Mouse (Mus musculus): Measurements from ENCODE around the gene Id2. TPM values are rescaled to one million over a fixed set of nuclear protein-coding genes. Genes with fewer than 3 reads are reported as not detected.

The Id2 gene
- polyA plus RNA-seq, 1 experiment, result 88.2 TPM

- Histone ChIP-seq H3K4me1 (ENCODE audit: control insufficient read depth, insufficient read depth, insufficient read length, low read length) (peaks cover 23% of the 10 kb centered on the region; the same call in 1 of the 2 replicates), H3K27ac (ENCODE audit: insufficient read depth, low read depth, low read length) (no peak overlapping the region), H3K4me3 (ENCODE audit: low read depth, low read length) (no peak overlapping the region), H3K27me3 (ENCODE audit: control insufficient read depth, insufficient read depth, low read length) (no peaks in the 10 kb centered on the region), H3K36me3 (ENCODE audit: control insufficient read depth, insufficient read depth, low read length) (no peaks in the 10 kb centered on the region)
- no peak for TF ChIP-seq POLR2A (IDR thresholded peaks at IDR 0.05; ENCODE audit: low read depth, low read length)
- TF ChIP-seq CTCF (IDR thresholded peaks at IDR 0.05; ENCODE audit: extremely low read depth, insufficient read length, insufficient replicate concordance, low read depth, low read length), result no peak
- WGBS, result 63% methylated on average over 4 of the region's 4 CpGs
Observed at GRCm38 (mm10) chr12:25138616-25139015, 41.7 kb upstream of the Id2 start.

DNA sequence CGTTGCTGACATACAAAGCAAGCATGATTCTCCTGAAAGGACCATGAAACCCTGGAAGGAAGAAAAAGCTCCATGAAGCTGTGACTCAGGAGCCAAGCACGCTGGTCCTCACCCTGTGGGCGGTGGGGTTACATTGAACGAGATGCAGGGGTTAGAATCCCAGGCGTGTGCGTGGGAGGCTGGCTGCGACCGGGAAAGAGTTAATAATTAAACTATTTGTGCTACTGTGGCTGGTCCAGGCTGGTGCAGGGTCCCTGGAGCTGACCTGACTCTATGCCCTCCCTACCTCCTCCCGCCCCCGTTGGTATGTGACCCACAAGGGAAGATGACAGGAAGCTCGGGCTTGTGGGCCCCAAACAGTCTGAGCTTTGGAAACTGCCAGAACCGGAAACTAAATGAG lies 35.1 kb upstream of the Id2 start:
- Histone ChIP-seq H3K27me3 (ENCODE audit: control insufficient read depth, insufficient read depth, low read length) (no peaks in the 10 kb centered on the region), H3K36me3 (ENCODE audit: control insufficient read depth, insufficient read depth, low read length) (no peaks in the 10 kb centered on the region), H3K27ac (ENCODE audit: insufficient read depth, low read depth, low read length) (no peak overlapping the region), H3K4me1 (ENCODE audit: control insufficient read depth, insufficient read depth, insufficient read length, low read length) (0 out of 2 replicates have a peak, but pooled peaks cover 2% of the 10 kb centered on the region), H3K4me3 (ENCODE audit: low read depth, low read length) (no peak overlapping the region)
- TF ChIP-seq POLR2A (IDR thresholded peaks at IDR 0.05; ENCODE audit: low read depth, low read length) (no peak), CTCF (IDR thresholded peaks at IDR 0.05; ENCODE audit: extremely low read depth, insufficient read length, insufficient replicate concordance, low read depth, low read length) (no peak)
- 24% methylated on average over 12 of the region's 12 CpGs for WGBS

- H3K27me3 ChIP-seq (ENCODE audit: control insufficient read depth, insufficient read depth, low read length), result no peaks in the 10 kb centered on the region
- 41% methylated on average over 4 of the region's 4 CpGs for WGBS
- no peaks in the 10 kb centered on the region for H3K36me3 ChIP-seq (ENCODE audit: control insufficient read depth, insufficient read depth, low read length)
- no peak overlapping the region for H3K4me3 ChIP-seq (ENCODE audit: low read depth, low read length)
- 0 out of 2 replicates have a peak, but pooled peaks cover 2% of the 10 kb centered on the region for H3K4me1 ChIP-seq (ENCODE audit: control insufficient read depth, insufficient read depth, insufficient read length, low read length)
- H3K27ac ChIP-seq (ENCODE audit: insufficient read depth, low read depth, low read length), result no peak overlapping the region
- TF ChIP-seq POLR2A (IDR thresholded peaks at IDR 0.05; ENCODE audit: low read depth, low read length), result no peak
- no peak for TF ChIP-seq CTCF (IDR thresholded peaks at IDR 0.05; ENCODE audit: extremely low read depth, insufficient read length, insufficient replicate concordance, low read depth, low read length)
Observed at GRCm38 (mm10) chr12:25127629-25128028, 30.7 kb upstream of the Id2 start.

GRCm38 (mm10) chr12:25126228-25126627 lies 29.3 kb upstream of the Id2 start:
- no peaks in the 10 kb centered on the region for H3K27me3 ChIP-seq (ENCODE audit: control insufficient read depth, insufficient read depth, low read length)
- no peaks in the 10 kb centered on the region for H3K36me3 ChIP-seq (ENCODE audit: control insufficient read depth, insufficient read depth, low read length)
- 85% methylated on average over 5 of the region's 5 CpGs for WGBS
- H3K4me3 ChIP-seq (ENCODE audit: low read depth, low read length), result no peak overlapping the region
- TF ChIP-seq POLR2A (IDR thresholded peaks at IDR 0.05; ENCODE audit: low read depth, low read length) (no peak), CTCF (IDR thresholded peaks at IDR 0.05; ENCODE audit: extremely low read depth, insufficient read length, insufficient replicate concordance, low read depth, low read length) (no peak)
- 0 out of 2 replicates have a peak, but pooled peaks cover 2% of the 10 kb centered on the region for H3K4me1 ChIP-seq (ENCODE audit: control insufficient read depth, insufficient read depth, insufficient read length, low read length)
- no peak overlapping the region for H3K27ac ChIP-seq (ENCODE audit: insufficient read depth, low read depth, low read length)

- H3K27me3 ChIP-seq (ENCODE audit: control insufficient read depth, insufficient read depth, low read length), result no peaks in the 10 kb centered on the region
- H3K4me3 ChIP-seq (ENCODE audit: low read depth, low read length), result no peak overlapping the region
- TF ChIP-seq CTCF (IDR thresholded peaks at IDR 0.05; ENCODE audit: extremely low read depth, insufficient read length, insufficient replicate concordance, low read depth, low read length), result no peak
- TF ChIP-seq POLR2A (IDR thresholded peaks at IDR 0.05; ENCODE audit: low read depth, low read length), result no peak
- H3K36me3 ChIP-seq (ENCODE audit: control insufficient read depth, insufficient read depth, low read length), result no peaks in the 10 kb centered on the region
- H3K4me1 ChIP-seq (ENCODE audit: control insufficient read depth, insufficient read depth, insufficient read length, low read length), result 0 out of 2 replicates have a peak, but pooled peaks cover 2% of the 10 kb centered on the region
- WGBS, result 92% methylated on average over 16 of the region's 16 CpGs
- H3K27ac ChIP-seq (ENCODE audit: insufficient read depth, low read depth, low read length), result no peak overlapping the region
Observed at GRCm38 (mm10) chr12:25125239-25125776, 28.4 kb upstream of the Id2 start.

- H3K27me3 ChIP-seq (ENCODE audit: control insufficient read depth, insufficient read depth, low read length), result no peaks in the 10 kb centered on the region
- no peak overlapping the region for H3K27ac ChIP-seq (ENCODE audit: insufficient read depth, low read depth, low read length)
- H3K4me1 ChIP-seq (ENCODE audit: control insufficient read depth, insufficient read depth, insufficient read length, low read length), result 0 out of 2 replicates have a peak, but pooled peaks cover 2% of the 10 kb centered on the region
- no peaks in the 10 kb centered on the region for H3K36me3 ChIP-seq (ENCODE audit: control insufficient read depth, insufficient read depth, low read length)
- WGBS, result 79% methylated on average over 19 of the region's 19 CpGs
- no peak overlapping the region for H3K4me3 ChIP-seq (ENCODE audit: low read depth, low read length)
- TF ChIP-seq POLR2A (IDR thresholded peaks at IDR 0.05; ENCODE audit: low read depth, low read length) (no peak), CTCF (IDR thresholded peaks at IDR 0.05; ENCODE audit: extremely low read depth, insufficient read length, insufficient replicate concordance, low read depth, low read length) (no peak)
Observed at GRCm38 (mm10) chr12:25124431-25125238, 27.7 kb upstream of the Id2 start.

- H3K36me3 ChIP-seq (ENCODE audit: control insufficient read depth, insufficient read depth, low read length), result no peaks in the 10 kb centered on the region
- H3K4me1 ChIP-seq (ENCODE audit: control insufficient read depth, insufficient read depth, insufficient read length, low read length), result peaks cover 9% of the 10 kb centered on the region; the same call in 1 of the 2 replicates
- TF ChIP-seq POLR2A (IDR thresholded peaks at IDR 0.05; ENCODE audit: low read depth, low read length) (no peak), CTCF (IDR thresholded peaks at IDR 0.05; ENCODE audit: extremely low read depth, insufficient read length, insufficient replicate concordance, low read depth, low read length) (no peak)
- H3K4me3 ChIP-seq (ENCODE audit: low read depth, low read length), result no peak overlapping the region
- H3K27me3 ChIP-seq (ENCODE audit: control insufficient read depth, insufficient read depth, low read length), result no peaks in the 10 kb centered on the region
- WGBS, result 91% methylated on average over 4 of the region's 4 CpGs
- H3K27ac ChIP-seq (ENCODE audit: insufficient read depth, low read depth, low read length), result no peak overlapping the region
Observed at GRCm38 (mm10) chr12:25120753-25121152, 23.8 kb upstream of the Id2 start.

Data from small intestine, adult 2 months (tissue).